Mouse (Mus musculus) embryonic facial prominence, embryonic 14.5 days (tissue): ENCODE measurements at regions not wholly inside any gene's neighbourhood (a gene's known extent, or its start where the extent isn't known, plus 50 kb on each side); places are given as distances from the start of the nearest gene placed in this dataset.

Experiments
- ATAC-seq: fragments of 200-750 bp; cut with Nextera tagmentation; 2 replicates; pipeline ENCODE4 v1.8.0; 2017; ENCODE audit warnings: low read depth, moderate number of reproducible peaks, moderate TSS enrichment
- DNase-seq: peaks from one replicate; pipeline ENCODE4 v3.0.0-alpha.2; 2015; ENCODE audit warnings: low spot score
- H3K27ac ChIP-seq: fragments of 300-500 bp; sonication (generic); replicated peaks from 2 replicates; pipeline ENCODE4 v1.5.1; 2014; ENCODE audit warnings: low read depth, mild to moderate bottlenecking, low read length, moderate library complexity
- H3K27me3 ChIP-seq: fragments of 300-500 bp; sonication (generic); replicated peaks from 2 replicates; pipeline ENCODE4 v1.6.1; 2014; ENCODE audit warnings: low read length; ENCODE audit not compliant: control insufficient read depth, insufficient read depth
- H3K36me3 ChIP-seq: fragments of 300-500 bp; sonication (generic); 2 replicates; pipeline ENCODE4 v1.6.1; 2014; ENCODE audit warnings: low read length, mixed read lengths; ENCODE audit not compliant: control insufficient read depth, insufficient read depth
- H3K4me1 ChIP-seq: fragments of 300-500 bp; sonication (generic); 2 replicates; pipeline ENCODE4 v1.6.1; 2014; ENCODE audit warnings: antibody characterized with exemption, low read length; ENCODE audit not compliant: control insufficient read depth, insufficient read depth
- H3K4me2 ChIP-seq: fragments of 300-500 bp; sonication (generic); 2 replicates; pipeline ENCODE4 v1.6.1; 2014; ENCODE audit warnings: low read depth, mild to moderate bottlenecking, low read length, moderate library complexity, mixed read lengths
- H3K4me3 ChIP-seq: fragments of 300-500 bp; sonication (generic); 2 replicates; pipeline ENCODE4 v1.5.1; 2014; ENCODE audit warnings: low read depth, mild to moderate bottlenecking, low read length
- H3K9ac ChIP-seq: fragments of 300-500 bp; sonication (generic); 2 replicates; pipeline ENCODE4 v1.6.1; 2014; ENCODE audit warnings: low read depth, mild to moderate bottlenecking, low read length, moderate library complexity, mixed read lengths
- H3K9me3 ChIP-seq: fragments of 300-500 bp; sonication (generic); 2 replicates; pipeline ENCODE4 v1.6.1; 2016; ENCODE audit warnings: low read length; ENCODE audit not compliant: control insufficient read depth
- WGBS: fragments of 180-500 bp; shearing (Covaris S2); extraction: QIAGEN DNeasy Blood & Tissue Kit; methylation state at CpG from one replicate; pipeline ENCODE4 v1.1.7; 2014; 5-methylcytosine and 5-hydroxymethylcytosine counted together

DNA sequence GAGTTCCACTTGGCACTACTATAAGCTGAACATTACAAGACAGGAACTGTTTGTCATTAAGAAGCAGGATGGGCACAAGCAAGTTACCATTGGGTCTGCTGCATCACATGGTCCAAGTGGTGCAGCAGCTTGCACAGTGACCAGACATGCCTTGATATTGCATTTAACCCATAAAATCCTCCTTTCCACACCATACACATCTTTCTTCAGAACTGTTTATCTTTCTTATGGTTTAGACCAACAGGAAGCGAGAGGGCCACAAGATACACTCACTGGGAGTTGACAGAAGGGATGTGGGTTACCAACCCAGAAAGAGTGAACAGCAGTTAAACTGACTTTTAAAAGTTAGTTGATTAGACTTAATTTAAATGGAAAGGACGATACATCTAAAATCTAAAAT is 111.2 kb upstream of the Il6 start:
- H3K27me3 ChIP-seq = no peaks in the 10 kb centered on the region
- no peak overlapping the region for H3K4me3 ChIP-seq
- no peaks in the 10 kb centered on the region for H3K9me3 ChIP-seq
- H3K9ac ChIP-seq = no peak overlapping the region
- no peak for DNase-seq
- no peak overlapping the region for H3K4me2 ChIP-seq
- H3K36me3 ChIP-seq = no peaks in the 10 kb centered on the region
- WGBS = 82% methylated on average over 2 of the region's 2 CpGs
- H3K27ac ChIP-seq = no peak overlapping the region
- H3K4me1 ChIP-seq = no peaks in the 10 kb centered on the region
- ATAC-seq = no peak

DNA sequence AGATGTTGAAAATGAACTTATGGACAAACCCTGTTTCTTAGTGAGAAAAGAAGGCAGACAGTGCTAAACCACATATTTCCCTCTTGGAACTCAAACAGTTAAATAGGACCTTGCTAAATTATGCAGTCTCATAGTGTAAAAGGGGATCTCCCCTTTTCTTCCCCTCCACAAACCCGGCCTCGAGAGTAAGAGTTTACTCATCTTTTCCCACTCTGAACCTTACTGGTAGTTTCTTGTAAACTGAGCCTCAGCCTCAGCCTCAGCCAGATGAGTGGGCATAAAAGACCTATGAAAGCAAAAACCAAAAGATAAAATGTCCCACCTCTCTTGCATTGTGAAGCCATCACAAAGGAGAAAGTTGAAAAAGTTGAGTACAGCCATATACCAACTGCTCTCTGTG is 92.6 kb upstream of the Il6 start:
- DNase-seq (no peak), ATAC-seq (no peak)
- Histone ChIP-seq H3K4me2 (no peak overlapping the region), H3K27ac (no peak overlapping the region), H3K4me3 (no peak overlapping the region), H3K36me3 (no peaks in the 10 kb centered on the region), H3K9me3 (peaks cover 14% of the 10 kb centered on the region; the same call in 1 of the 2 replicates), H3K27me3 (no peaks in the 10 kb centered on the region), H3K9ac (no peak overlapping the region), H3K4me1 (no peaks in the 10 kb centered on the region)
- 49% methylated on average over 2 of the region's 2 CpGs for WGBS

DNA sequence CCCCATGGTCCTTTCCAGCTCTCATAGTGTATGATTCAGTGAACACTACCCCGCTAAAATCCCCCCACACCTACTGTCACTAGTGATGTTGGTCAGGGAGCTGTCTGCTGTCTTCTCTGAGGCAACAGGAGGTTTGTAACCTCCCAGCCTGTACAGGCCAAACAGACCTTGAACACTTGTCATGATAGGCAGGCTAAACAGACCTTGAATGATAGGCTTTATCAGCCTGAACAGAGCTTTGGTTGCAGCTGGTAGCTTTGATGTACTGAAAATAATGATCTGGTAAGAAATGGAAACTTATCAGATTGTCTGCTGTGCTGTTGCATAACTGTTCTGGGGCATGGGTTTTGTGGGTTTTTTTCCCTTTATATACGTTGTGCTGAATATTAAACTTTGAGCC is 87.4 kb upstream of the Il6 start:
- ATAC-seq = no peak
- H3K27ac ChIP-seq = no peak overlapping the region
- H3K9ac ChIP-seq = no peak overlapping the region
- H3K36me3 ChIP-seq = no peaks in the 10 kb centered on the region
- H3K27me3 ChIP-seq = no peaks in the 10 kb centered on the region
- H3K9me3 ChIP-seq = 0 out of 2 replicates have a peak, but pooled peaks cover 3% of the 10 kb centered on the region
- DNase-seq = no peak
- H3K4me2 ChIP-seq = no peak overlapping the region
- H3K4me1 ChIP-seq = no peaks in the 10 kb centered on the region
- H3K4me3 ChIP-seq = no peak overlapping the region
- 84% methylated on average over 2 of the region's 2 CpGs for WGBS

DNA sequence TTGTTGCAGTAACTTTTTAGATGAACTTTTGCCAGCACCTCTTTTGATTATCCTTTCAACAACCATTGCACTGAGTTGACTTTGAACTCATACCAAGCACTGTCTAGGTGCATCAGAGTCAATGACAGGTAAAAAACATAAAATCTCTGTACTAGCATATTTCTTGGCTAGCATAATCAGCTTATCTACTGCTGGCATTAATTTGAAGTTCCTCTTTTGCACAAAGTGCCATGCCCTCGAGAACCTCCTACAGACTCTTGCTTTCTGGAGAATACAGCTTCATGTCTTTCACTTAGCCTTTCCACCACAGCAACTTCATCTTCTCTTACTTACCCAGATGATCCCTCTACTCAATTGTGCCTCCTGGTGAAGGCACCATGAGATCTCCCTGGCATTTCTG is 85.3 kb upstream of the Il6 start:
- 63% methylated on average over 1 of the region's 1 CpGs for WGBS
- H3K4me2 ChIP-seq = no peak overlapping the region
- H3K27ac ChIP-seq = no peak overlapping the region

DNA sequence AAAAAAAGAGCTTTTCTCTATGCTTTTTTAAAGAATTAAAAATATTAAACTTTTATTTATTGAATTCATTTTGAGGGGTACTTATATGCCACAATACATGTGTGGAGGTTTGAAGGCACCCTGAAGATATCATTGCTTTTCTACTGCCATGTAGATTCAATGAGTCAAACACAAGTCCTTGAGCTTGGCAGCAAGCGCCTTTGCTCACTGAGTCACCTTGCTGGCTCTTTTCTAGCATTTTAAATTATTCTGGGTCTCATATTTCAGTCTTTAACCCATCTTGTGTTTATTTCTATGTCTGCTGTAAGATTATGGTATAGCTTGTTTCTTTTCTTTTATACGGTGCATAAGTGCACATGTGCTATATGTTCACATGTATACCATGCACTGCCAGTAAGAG is 83.5 kb upstream of the Il6 start:
- H3K27me3 ChIP-seq = no peaks in the 10 kb centered on the region

More for the DNA sequence above, 85.3 kb upstream of the Il6 start:
- H3K36me3 ChIP-seq = no peaks in the 10 kb centered on the region
- H3K27me3 ChIP-seq = no peaks in the 10 kb centered on the region
- H3K9ac ChIP-seq = no peak overlapping the region
- H3K4me1 ChIP-seq = no peaks in the 10 kb centered on the region
- DNase-seq (no peak), ATAC-seq (no peak)
- H3K4me3 ChIP-seq = no peak overlapping the region
- H3K9me3 ChIP-seq = no peaks in the 10 kb centered on the region

DNA sequence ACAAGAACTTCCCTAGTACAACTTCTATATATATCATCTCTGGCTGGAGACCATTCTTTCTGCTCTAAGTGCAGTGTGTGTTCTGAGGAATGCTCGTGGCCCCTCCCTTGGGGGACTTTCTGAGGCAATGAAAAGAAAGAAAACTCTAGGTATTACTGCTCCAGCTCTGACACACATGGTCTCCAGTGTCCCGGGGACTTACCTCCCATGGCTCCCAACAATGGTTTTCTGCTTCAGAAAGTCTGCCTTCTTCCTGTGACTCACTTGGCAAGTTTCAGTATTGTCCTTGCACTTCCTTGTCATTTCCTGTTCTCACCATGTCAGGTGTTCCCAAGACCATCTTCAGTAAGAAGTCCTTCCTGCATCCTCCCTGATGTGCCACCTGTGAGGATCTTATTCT is 65.7 kb upstream of the Il6 start:
- H3K4me1 ChIP-seq = no peaks in the 10 kb centered on the region
- no peak overlapping the region for H3K9ac ChIP-seq
- no peaks in the 10 kb centered on the region for H3K27me3 ChIP-seq
- H3K4me3 ChIP-seq = no peak overlapping the region
- DNase-seq (no peak), ATAC-seq (no peak)
- H3K9me3 ChIP-seq = no peaks in the 10 kb centered on the region
- WGBS = 61% methylated on average over 2 of the region's 2 CpGs
- H3K27ac ChIP-seq = no peak overlapping the region
- H3K4me2 ChIP-seq = no peak overlapping the region
- H3K36me3 ChIP-seq = no peaks in the 10 kb centered on the region

More for the DNA sequence above, 83.5 kb upstream of the Il6 start:
- Histone ChIP-seq H3K36me3 (no peaks in the 10 kb centered on the region), H3K9me3 (no peaks in the 10 kb centered on the region), H3K4me1 (no peaks in the 10 kb centered on the region), H3K4me2 (no peak overlapping the region), H3K27ac (no peak overlapping the region), H3K4me3 (no peak overlapping the region), H3K9ac (no peak overlapping the region)
- DNase-seq = no peak
- no peak for ATAC-seq
- WGBS = 91% methylated on average over 2 of the region's 2 CpGs

DNA sequence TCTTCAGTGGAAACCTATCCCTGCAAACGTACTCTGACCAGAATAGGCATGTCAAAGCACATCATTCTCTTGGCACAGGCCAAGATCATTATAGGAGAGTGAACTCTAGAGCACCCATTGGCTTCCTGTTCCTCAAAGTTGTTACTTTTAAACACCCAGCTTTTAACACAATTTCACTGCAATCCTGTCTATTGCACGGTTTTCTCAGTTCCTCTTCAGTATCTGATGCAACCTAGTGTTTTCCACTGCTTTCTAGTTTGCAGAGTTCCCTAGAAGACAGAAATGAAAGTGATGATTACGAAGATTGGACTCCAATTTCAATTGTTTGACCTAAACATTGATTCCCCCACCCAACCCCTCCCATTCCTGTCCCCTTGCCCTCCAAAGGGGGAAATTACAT is 64.8 kb upstream of the Il6 start:
- no peak overlapping the region for H3K4me3 ChIP-seq

DNA sequence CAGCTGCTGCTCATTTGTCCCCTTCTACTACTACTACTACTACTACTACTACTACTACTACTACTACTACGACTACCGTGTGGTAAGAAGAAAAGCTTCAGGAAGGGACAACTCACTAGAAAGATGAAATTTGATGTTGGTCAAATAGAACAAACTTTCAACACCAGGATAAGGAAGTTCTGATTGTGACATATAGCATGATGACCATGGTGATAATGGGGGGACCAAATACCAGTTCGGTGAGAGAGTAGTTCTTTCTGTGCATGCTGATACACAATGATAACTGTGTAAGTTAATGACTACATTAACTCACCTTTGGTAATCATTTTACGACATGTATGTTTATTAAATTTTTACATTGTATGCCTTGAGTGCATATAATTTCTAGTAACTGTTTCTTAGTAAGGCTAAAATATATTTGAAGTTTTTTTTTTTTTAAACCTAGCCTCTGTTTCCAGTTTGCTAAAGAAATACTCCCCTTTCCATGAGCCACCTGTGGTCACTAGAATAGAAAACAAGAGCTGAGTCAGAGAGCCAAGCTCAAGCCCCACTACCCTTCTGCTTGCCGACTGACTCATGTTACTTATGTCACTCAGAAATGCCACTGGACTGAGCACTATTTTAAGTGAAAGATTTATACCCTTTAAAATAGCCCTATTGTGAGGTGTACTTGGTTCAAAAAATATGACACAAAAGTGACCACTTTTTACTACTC is 62.3 kb upstream of the Il6 start:
- Histone ChIP-seq H3K4me2 (no peak overlapping the region), H3K4me3 (no peak overlapping the region), H3K4me1 (peaks cover 6% of the 10 kb centered on the region; the same call in 1 of the 2 replicates), H3K9ac (no peak overlapping the region), H3K36me3 (no peaks in the 10 kb centered on the region), H3K27ac (no peak overlapping the region), H3K27me3 (no peaks in the 10 kb centered on the region), H3K9me3 (no peaks in the 10 kb centered on the region)
- WGBS = 81% methylated on average over 5 of the region's 5 CpGs
- ATAC-seq = no peak
- no peak for DNase-seq

More for the DNA sequence above, 64.8 kb upstream of the Il6 start:
- Histone ChIP-seq H3K27me3 (no peaks in the 10 kb centered on the region), H3K4me1 (peaks cover 5% of the 10 kb centered on the region; the same call in 1 of the 2 replicates), H3K36me3 (no peaks in the 10 kb centered on the region), H3K27ac (no peak overlapping the region), H3K9ac (no peak overlapping the region), H3K4me2 (no peak overlapping the region), H3K9me3 (no peaks in the 10 kb centered on the region)
- no peak for DNase-seq
- 61% methylated on average over 3 of the region's 3 CpGs for WGBS
- no peak for ATAC-seq
